Mouse (Mus musculus) liver, embryonic 11.5 days (tissue): ENCODE measurements around the gene Eif5b. TPM values are rescaled to one million over a fixed set of nuclear protein-coding genes. Genes with fewer than 3 reads are reported as not detected.
A peak's percentile ranks its signal among the peaks of the same experiment; 100 is the strongest.
"Not testable (repeated sequence)": the region's sequence is repeated elsewhere in the genome, so short reads cannot be mapped to it uniquely, and the experiment has no call there.

ENCODE experiments used
- ATAC-seq: fragments of 200-750 bp; cut with Nextera tagmentation; replicated peaks from 2 replicates; pipeline ENCODE4 v1.8.0; 2017; ENCODE audit warnings: moderate number of reproducible peaks, mild to moderate bottlenecking, moderate TSS enrichment, moderate library complexity; ENCODE audit not compliant: low FRiP score
- DNase-seq: peaks from one replicate; pipeline ENCODE4 v3.0.0-alpha.2; 2017; ENCODE audit warnings: low spot score
- H3K27ac ChIP-seq: fragments of 300-500 bp; sonication (generic); 2 replicates; pipeline ENCODE4 v1.5.1; 2014; ENCODE audit warnings: mild to moderate bottlenecking, low read depth, low read length, control low read depth
- H3K27me3 ChIP-seq: fragments of 300-500 bp; sonication (generic); replicated peaks from 2 replicates; pipeline ENCODE4 v1.6.1; 2014; ENCODE audit warnings: low read length, mixed read lengths; ENCODE audit not compliant: control insufficient read depth, insufficient read depth
- H3K36me3 ChIP-seq: fragments of 300-500 bp; sonication (generic); 2 replicates; pipeline ENCODE4 v1.6.1; 2014; ENCODE audit warnings: mild to moderate bottlenecking, low read length, moderate library complexity, mixed read lengths; ENCODE audit not compliant: control insufficient read depth, insufficient read depth
- H3K4me1 ChIP-seq: fragments of 300-500 bp; sonication (generic); replicated peaks from 2 replicates; pipeline ENCODE4 v1.6.1; 2014; ENCODE audit warnings: low read length, mixed read lengths; ENCODE audit not compliant: control insufficient read depth, insufficient read depth
- H3K4me2 ChIP-seq: fragments of 300-500 bp; sonication (generic); 2 replicates; pipeline ENCODE4 v1.6.1; 2014; ENCODE audit warnings: mild to moderate bottlenecking, control low read depth, moderate library complexity
- H3K4me3 ChIP-seq: fragments of 300-500 bp; sonication (generic); 2 replicates; pipeline ENCODE4 v1.5.1; 2014; ENCODE audit warnings: low read depth, low read length, control low read depth
- H3K9ac ChIP-seq: fragments of 300-500 bp; sonication (generic); 2 replicates; pipeline ENCODE4 v1.6.1; 2014; ENCODE audit warnings: low read depth, low read length, control low read depth
- H3K9me3 ChIP-seq: fragments of 300-500 bp; sonication (generic); 2 replicates; pipeline ENCODE4 v1.6.1; 2016; ENCODE audit warnings: low read length, inconsistent platforms, mixed read lengths; ENCODE audit not compliant: control insufficient read depth
- WGBS: fragments of 180-500 bp; shearing (Covaris S2); extraction: QIAGEN DNeasy Blood & Tissue Kit; methylation state at CpG from one replicate; pipeline ENCODE4 v1.1.7; 2014; 5-methylcytosine and 5-hydroxymethylcytosine counted together
- polyA plus RNA-seq: library from polyadenylated mRNA; unstranded; fragments of >200 nt; fragmentation: Nextera tagmentation; extraction: Ambion mirVana; gene quantifications from 2 replicates; pipeline ENCODE4 v1.2.1, GENCODE M21; 2014

The Eif5b gene
- polyA plus RNA-seq, 1 experiment from 2014 or later: 40.1 TPM

DNA sequence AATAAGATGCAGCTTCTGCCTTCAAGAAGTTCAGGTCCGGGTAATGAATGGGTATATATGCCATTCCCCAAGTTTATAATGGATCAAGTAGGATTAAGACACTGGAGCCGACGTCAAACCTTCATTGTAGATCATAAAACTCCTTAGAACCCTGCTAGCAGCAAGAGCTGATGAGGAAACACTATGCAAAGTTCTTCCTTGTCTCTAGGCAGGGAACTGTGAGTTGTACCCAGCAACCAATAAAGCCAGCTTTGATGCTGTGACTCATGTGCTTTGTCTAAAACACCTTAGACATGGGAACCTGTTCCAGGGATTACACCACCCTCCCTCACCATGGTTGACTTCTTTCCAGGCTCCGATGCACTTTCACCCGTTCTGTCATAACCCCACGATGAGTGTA is 29.1 kb upstream of the Eif5b start:
- Histone ChIP-seq H3K4me1 (no peaks in the 10 kb centered on the region), H3K9me3 (no peaks in the 10 kb centered on the region), H3K4me2 (no peak overlapping the region), H3K27ac (no peak overlapping the region), H3K27me3 (no peaks in the 10 kb centered on the region), H3K4me3 (no peak overlapping the region), H3K36me3 (no peaks in the 10 kb centered on the region), H3K9ac (no peak overlapping the region)
- ATAC-seq (no peak), DNase-seq (no peak)
- 83% methylated on average over 6 of the region's 6 CpGs for WGBS

DNA sequence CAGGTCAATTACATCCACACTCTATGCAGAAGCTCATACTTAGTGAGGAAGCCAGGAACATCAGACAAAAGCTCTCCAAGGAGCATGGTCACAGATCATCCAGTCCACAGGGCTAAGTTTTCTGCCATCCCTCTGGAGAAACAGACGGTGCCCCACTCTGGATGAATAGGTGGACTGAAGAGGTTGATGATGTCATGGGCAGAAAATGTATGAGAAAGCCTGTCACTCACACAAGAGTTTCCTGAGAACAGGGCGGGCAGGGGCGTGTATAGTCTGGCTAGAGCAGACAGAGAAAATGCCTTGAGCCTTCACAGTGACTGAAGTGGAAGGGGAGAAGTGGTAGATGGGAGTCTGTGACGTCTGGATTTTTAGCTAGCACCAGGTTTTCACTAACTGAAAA is 26.3 kb upstream of the Eif5b start:
- no peak overlapping the region for H3K9ac ChIP-seq
- no peak overlapping the region for H3K4me3 ChIP-seq
- no peak overlapping the region for H3K4me2 ChIP-seq
- H3K36me3 ChIP-seq: no peaks in the 10 kb centered on the region
- WGBS: 54% methylated on average over 4 of the region's 4 CpGs
- no peak for ATAC-seq
- no peak overlapping the region for H3K27ac ChIP-seq
- no peaks in the 10 kb centered on the region for H3K4me1 ChIP-seq
- no peak for DNase-seq
- H3K27me3 ChIP-seq: no peaks in the 10 kb centered on the region
- H3K9me3 ChIP-seq: no peaks in the 10 kb centered on the region

DNA sequence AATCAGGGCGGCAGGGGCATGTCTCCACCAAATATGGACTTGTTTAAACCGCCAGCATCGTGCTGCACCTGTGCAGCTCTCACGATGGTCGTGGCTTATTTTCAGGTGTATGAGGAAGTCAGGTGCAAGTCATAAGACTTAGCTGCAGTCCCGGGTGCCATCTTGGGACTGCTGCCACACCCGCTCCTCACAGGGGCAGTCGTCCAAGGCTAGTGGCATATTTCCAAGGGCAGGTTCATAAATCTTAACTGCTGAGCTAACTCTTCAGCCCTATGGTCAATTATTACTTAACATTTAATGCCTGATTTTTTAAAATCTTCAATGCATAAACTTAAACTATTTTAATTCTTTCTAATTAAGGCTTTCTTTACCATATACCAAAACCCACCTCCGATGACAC is 21.1 kb upstream of the Eif5b start:
- H3K4me3 ChIP-seq, H3K27me3 ChIP-seq, H3K4me1 ChIP-seq, H3K36me3 ChIP-seq, H3K9ac ChIP-seq, H3K4me2 ChIP-seq, H3K9me3 ChIP-seq, H3K27ac ChIP-seq, ATAC-seq, DNase-seq: not testable (repeated sequence)
- WGBS: 75% methylated on average over 9 of the region's 9 CpGs

DNA sequence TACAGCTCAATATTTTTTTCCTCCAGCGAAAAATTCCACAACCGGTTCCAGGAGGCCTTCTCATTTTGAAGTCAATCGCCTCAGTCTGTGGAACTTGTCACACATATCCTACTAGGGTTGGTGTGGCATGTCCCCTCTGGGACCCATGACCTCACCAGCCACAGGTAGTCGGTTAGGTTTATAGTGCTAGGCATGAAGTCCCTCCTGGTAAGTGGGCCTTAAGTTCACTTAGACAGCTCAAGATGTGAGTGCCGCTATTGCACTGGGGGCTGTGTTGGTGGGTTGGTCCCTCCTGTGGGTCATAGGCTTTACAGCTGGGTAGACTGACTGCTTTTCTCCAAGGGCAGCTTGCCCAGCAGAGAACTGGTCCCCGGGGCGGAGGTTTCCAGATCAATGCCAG is 20.5 kb upstream of the Eif5b start:
- H3K4me1 ChIP-seq: no peaks in the 10 kb centered on the region
- no peak overlapping the region for H3K27ac ChIP-seq
- no peaks in the 10 kb centered on the region for H3K9me3 ChIP-seq
- H3K36me3 ChIP-seq: no peaks in the 10 kb centered on the region
- H3K9ac ChIP-seq: no peak overlapping the region
- H3K27me3 ChIP-seq: no peaks in the 10 kb centered on the region
- no peak for ATAC-seq
- H3K4me2 ChIP-seq: no peak overlapping the region
- no peak overlapping the region for H3K4me3 ChIP-seq
- DNase-seq: no peak
- WGBS: 87% methylated on average over 7 of the region's 7 CpGs

DNA sequence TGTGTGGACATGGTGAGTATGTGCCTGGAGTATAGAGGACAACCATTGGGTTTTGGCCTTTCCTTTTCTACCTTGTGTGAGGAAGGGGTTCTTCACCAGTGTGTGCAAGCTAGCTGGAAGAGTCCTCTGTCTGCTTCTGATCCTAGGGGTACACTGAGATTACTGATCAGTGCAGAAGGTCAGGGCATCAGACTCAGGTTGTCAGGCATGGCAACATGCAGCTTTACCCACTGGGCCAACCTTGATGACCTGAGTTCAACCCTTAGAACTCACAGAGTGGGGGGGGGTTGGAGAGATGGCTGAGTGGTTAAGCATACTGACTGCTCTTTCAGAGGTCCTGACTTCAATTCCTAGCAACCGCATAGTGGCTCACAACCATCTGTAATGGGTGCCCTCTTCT is 13.5 kb upstream of the Eif5b start:
- WGBS: 96% methylated on average over 1 of the region's 1 CpGs
- H3K4me3 ChIP-seq: no peak overlapping the region
- H3K4me1 ChIP-seq: no peaks in the 10 kb centered on the region
- ATAC-seq (no peak), DNase-seq (no peak)
- no peaks in the 10 kb centered on the region for H3K27me3 ChIP-seq
- no peak overlapping the region for H3K27ac ChIP-seq
- no peak overlapping the region for H3K4me2 ChIP-seq
- H3K9ac ChIP-seq: no peak overlapping the region
- no peaks in the 10 kb centered on the region for H3K9me3 ChIP-seq
- H3K36me3 ChIP-seq: peaks cover 22% of the 10 kb centered on the region

DNA sequence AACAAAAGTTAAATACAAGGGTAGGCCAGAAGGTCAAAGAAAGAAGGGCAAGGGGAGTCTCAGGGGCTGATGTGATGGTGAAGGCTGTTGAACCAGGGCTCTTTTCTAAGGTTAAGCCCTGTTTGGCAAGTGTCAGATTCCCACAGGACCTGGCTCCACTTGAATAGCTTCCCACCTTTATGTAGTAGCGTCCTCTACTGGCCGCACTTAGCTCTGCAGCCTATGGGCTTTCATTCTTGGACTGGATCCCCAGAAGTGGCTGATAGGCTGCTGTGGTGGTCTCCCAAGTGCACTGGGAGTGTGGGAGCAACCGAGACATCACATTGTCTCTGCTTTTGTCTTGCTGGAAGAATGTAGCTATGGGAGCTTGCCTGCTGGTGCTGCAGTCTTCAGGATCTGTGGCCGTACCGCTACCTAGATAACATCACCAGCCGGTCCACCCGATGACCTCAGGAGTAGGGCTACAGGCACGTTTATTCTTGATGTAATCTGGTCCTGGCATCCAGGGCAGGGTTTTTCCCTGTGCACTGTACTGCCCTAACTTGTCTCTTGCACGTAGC is 12.0 kb upstream of the Eif5b start:
- Histone ChIP-seq H3K9ac (no peak overlapping the region), H3K27ac (no peak overlapping the region), H3K4me3 (no peak overlapping the region), H3K4me2 (no peak overlapping the region), H3K27me3 (no peaks in the 10 kb centered on the region), H3K36me3 (peaks cover 27% of the 10 kb centered on the region), H3K9me3 (no peaks in the 10 kb centered on the region), H3K4me1 (no peaks in the 10 kb centered on the region)
- 78% methylated on average over 9 of the region's 9 CpGs for WGBS
- DNase-seq (no peak), ATAC-seq (no peak)

DNA sequence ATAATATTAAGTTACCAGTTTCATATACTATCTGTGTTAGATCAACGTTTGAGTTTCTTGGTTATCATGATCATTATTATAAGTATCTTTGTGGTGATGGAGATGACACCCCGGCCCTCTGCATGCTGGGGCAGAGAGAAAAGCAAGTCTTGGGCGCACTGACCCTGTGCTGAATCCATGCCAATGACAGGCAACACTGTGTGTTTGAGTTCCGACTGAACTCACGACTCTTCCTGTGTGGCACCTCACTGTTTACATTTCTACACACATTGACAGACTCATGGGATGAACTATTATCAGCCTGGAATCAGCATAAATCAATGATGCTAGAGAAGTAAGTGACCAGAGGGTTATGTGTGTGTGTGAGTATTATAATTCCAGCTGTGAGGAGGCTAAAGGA is 10.0 kb upstream of the Eif5b start:
- Histone ChIP-seq H3K36me3 (peaks cover 34% of the 10 kb centered on the region), H3K4me2 (no peak overlapping the region), H3K27ac (no peak overlapping the region), H3K9me3 (no peaks in the 10 kb centered on the region), H3K4me1 (no peaks in the 10 kb centered on the region), H3K27me3 (no peaks in the 10 kb centered on the region), H3K4me3 (no peak overlapping the region), H3K9ac (no peak overlapping the region)
- ATAC-seq (no peak), DNase-seq (no peak)
- WGBS: 92% methylated on average over 5 of the region's 5 CpGs

DNA sequence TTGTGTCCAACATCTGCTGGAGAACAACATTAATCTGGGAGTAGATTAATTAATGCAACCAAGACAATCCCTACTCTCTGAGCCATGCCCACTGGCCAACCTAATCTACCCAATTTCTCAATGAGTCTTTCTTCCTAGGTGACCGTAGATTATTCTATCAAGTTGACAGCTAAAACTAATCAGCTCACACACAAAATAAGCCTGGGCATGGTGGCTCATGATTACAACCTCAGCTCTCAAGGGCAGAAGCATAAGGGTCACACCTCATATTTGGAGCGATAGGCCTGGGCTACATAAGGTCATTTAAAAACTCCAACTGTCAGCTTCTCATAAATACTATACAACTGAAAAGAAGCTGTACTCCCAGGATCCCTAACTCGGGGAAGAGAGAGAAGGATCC is 1.6 kb upstream of the Eif5b start:
- WGBS: 27% methylated on average over 3 of the region's 3 CpGs
- DNase-seq: no peak
- H3K27me3 ChIP-seq: no peaks in the 10 kb centered on the region
- peak overlapping the region; percentile 73 for H3K9ac ChIP-seq
- ATAC-seq: no peak
- H3K27ac ChIP-seq: peak overlapping the region; percentile 76
- H3K9me3 ChIP-seq: no peaks in the 10 kb centered on the region
- H3K4me3 ChIP-seq: peak overlapping the region; percentile 94
- H3K4me2 ChIP-seq: peak overlapping the region; percentile 92
- peaks cover 20% of the 10 kb centered on the region for H3K36me3 ChIP-seq
- H3K4me1 ChIP-seq: peaks cover 17% of the 10 kb centered on the region

DNA sequence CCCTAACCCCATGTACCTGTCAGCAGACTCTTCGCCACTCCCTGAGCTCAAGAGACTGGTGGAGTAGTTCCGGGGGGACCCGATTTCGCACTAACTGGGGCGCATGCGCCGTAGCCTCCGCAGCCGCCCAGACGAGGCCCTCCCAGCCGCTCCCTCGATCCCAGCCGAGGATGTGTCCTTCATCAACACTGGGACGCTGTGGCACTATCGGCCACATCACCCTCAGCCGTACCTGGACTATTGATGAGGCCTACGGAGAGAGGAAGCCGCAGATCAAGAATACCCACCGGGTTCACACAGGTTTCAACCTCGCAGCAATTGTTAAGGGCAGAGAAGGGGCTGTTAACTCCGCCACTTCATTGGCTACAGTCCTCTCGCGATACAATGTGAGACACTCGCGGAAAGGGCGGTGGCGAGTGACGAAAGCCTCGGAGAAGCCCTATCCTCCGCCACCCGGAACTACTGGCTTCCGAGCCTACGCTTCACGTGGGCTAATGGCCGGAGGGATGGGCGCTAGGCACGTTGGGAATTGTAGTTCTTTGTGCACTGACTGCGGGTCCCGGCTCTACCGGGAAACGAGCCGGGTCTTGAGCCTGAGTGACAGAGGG is 829 bp upstream of the Eif5b start:
- Histone ChIP-seq H3K4me3 (peak overlapping the region; percentile 94), H3K4me1 (peaks cover 20% of the 10 kb centered on the region), H3K4me2 (peak overlapping the region; percentile 94), H3K27me3 (no peaks in the 10 kb centered on the region), H3K9me3 (no peaks in the 10 kb centered on the region), H3K36me3 (peaks cover 16% of the 10 kb centered on the region; the same call in 1 of the 2 replicates), H3K9ac (peak overlapping the region; percentile 91), H3K27ac (peak overlapping the region; percentile 93)
- peak; percentile 91 for ATAC-seq
- WGBS: under 1% methylated on average over 42 of the region's 42 CpGs
- DNase-seq: peak; percentile 91
